Mouse (Mus musculus) induced T-regulatory cell, adult 2 months (primary cell): ENCODE measurements at regions not wholly inside any gene's neighbourhood (a gene's known extent, or its start where the extent isn't known, plus 50 kb on each side); places are given as distances from the start of the nearest gene placed in this dataset.
"Not testable (repeated sequence)": the region's sequence is repeated elsewhere in the genome, so short reads cannot be mapped to it uniquely, and the experiment has no call there.

Source experiments
- DNase-seq: peaks from one replicate; pipeline ENCODE4 v3.0.0-alpha.2; 2012; ENCODE audit warnings: low read depth

- DNase-seq = peak; percentile 28
Observed at GRCm38 (mm10) chr8:81286280-81287034, 55.9 kb upstream of the Inpp4b start.

GRCm38 (mm10) chr8:81260089-81260488 is 82.3 kb upstream of the Inpp4b start:
- no peak for DNase-seq

DNA sequence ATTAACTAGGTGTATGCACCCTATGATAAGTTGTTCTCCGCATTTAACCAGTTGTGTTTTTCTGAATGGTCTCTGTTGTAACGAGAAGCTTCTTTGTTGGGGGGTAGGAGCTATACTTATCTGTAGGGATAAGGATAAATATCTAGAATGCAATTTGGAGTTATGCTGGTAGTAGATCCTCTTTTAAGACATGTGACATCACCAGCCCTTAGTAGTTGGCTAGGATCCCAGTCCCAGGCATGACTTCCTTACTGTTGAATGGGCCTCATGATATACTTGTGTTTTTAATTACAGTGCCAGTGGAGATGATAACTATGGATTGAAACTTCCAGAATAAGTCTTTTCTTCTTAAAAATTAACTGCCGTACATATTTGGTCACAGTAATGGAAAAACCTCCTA is 118.5 kb upstream of the Inpp4b start:
- DNase-seq = no peak

DNA sequence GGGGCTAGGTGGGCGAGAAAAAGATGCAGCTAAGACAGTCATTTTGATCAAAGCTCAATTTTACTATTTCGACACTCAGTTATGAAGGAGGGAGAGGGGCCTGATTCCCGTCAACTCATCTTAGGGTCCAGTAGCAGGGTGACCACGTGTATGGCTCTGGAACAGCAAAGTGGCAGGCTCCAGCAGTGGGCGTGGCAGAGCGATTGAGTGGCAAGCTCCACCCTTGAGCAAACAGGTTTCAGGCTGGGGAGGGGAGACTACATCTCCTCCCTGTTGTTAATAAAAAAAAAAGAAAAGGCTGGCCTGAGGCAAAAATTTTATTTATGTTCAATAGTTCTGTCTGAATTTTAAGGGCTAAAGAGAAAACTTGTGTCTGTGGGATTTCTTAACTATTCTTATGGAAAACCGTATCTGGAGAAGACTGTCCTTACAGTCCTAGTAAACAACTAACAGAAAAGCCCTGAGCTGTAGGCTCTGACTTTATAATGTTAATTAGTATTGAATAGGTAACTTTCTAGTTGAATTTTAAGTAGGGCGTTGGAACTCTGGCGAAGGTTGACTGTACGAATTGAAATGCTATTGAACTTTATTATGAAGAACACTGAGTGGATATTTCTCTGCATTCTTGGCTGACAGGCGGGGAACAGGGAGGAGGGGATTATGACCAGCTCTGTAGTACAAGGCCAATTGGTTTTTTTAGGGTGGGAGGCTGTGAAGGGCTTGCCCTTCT is 155.1 kb upstream of the Inpp4b start:
- DNase-seq = not testable (repeated sequence)

- DNase-seq = no peak
Observed at GRCm38 (mm10) chr8:81175537-81175936, 160.8 kb upstream of the Usp38 start.

DNA sequence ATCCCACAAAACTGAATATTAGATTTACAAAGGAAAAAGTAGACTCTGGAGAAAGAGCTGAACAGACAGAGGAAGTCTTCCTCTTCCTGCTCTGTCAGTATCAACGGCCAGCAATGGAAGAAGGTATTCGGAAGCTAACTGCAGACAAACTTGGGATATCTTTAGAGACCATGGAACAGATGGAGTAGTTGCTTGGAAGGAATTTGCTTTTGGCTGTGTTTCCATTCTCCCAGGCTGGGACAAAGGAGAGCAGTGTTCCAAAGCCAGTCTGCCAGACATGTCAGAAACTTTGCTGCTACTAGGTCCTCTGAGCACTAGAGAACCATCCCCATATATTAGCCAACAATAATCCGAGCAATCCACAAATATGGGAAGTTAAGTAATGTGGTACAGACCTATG is 132.5 kb upstream of the Usp38 start:
- no peak for DNase-seq

GRCm38 (mm10) chr8:81106763-81107509 is 92.2 kb upstream of the Usp38 start:
- no peak for DNase-seq

DNA sequence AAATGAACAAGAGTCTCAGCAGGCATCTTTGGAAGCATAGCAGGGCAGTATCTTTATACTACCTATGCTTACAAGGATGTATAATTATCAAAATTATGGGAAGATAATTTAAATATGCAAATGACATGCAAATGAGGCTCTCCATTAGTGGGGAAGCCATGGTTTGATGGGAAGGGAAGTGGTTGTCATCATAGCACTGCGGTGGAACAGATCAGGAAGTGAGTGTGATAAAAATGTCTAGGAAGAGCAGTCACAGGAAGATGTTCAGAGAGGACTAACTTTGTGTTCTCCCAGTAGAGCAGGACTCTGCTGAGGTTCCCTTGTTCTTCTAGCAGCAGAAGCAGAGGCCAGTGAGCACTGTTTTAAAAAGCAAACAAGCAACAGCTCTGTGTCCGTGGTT is 84.2 kb upstream of the Usp38 start:
- no peak for DNase-seq

- no peak for DNase-seq
Observed at GRCm38 (mm10) chr8:81097076-81097819, 82.5 kb upstream of the Usp38 start.

DNA sequence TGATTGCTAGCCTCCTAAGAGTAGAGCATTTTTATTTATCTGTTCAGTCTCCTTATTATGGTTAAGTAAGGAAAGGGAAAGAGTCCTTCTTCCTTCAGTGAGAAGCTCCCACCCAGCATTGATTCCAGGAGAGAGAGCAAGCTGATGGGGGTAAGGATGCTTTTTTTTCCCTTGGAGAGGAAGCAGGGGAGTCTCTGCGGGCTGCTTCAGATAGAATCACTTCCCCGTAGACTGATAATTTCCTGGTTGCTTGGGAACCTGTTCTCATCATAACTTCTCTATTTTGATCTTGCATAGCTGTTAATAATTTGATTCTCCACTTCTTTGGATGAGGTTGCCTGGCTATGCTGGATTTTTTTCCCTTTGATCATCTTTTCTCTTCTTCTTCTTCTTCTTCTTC is 80.5 kb upstream of the Usp38 start:
- DNase-seq = no peak

- no peak for DNase-seq
Observed at GRCm38 (mm10) chr8:81080865-81081637, 66.3 kb upstream of the Usp38 start.

GRCm38 (mm10) chr8:81079887-81080300 is 65.2 kb upstream of the Usp38 start:
- DNase-seq = no peak

DNA sequence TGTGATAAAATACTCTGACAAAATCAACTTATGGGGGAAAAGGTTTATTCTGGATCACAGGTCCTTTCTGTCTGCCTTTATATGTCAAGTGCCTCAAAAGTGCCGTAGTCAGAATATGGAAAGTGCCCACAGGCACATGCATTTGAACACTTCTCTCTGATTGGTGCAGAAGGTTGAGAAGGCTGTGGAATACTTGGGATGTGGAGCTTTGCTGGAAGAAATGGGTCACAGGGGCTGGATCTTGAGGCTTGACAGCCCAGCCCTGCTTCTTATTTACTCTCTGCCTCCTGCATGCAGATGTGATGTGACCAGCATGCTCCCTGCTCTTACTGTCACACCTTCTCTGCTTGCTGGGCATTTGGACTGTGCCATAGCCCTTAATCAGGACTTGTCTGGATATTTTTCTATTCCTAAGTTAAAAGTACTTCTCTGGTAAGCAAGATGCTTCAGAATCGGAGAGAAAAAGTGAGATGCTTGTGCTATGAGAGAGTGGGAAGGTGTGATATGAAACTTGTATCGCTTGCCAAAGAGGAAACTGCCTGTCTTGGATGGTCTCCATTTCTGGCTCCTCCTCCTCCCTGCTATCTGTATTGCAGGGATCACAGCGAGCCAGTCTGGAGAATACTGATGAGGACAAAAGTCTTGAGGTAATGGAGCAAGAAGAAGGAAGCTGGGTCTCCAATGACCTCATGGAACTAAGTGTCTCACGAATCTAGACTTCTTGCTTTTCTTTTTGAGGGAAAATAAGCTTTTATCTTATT is 54.5 kb upstream of the Usp38 start:
- DNase-seq = no peak

DNA sequence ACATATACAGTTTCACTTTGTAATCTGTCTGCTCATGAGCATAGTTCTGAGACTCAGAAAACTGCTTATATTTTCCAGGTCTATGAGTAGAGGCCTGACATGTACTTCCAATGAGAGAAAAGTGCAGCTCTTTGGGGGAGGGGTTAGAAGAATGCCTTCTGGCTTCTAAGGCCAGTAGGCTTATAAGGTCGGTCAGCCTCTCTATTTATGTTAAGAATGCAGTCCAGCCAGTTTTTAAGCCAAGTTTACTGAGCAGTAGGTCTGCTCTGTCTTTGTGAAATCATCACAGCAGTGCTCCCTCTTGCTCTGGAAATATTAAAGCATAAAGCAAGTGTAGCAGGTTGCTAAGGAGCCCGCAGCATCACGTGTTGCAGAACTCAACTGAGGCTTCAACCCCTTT is 53.8 kb upstream of the Usp38 start:
- DNase-seq = no peak

GRCm38 (mm10) chr8:81066765-81067164 is 52.0 kb upstream of the Usp38 start:
- no peak for DNase-seq
